Mouse (Mus musculus) myocyte (in vitro differentiated cells): Measurements from ENCODE around the gene Pheta1. TPM values are rescaled to one million over a fixed set of nuclear protein-coding genes. Genes with fewer than 3 reads are reported as not detected.

Source experiments
- H3K27me3 ChIP-seq: one replicate; pipeline ENCODE4 v1.6.1; 2011; ENCODE audit not compliant: control insufficient read depth, insufficient read depth, insufficient read length
- H3K36me3 ChIP-seq: one replicate; pipeline ENCODE4 v1.6.1; 2011; ENCODE audit not compliant: control insufficient read depth, insufficient read depth
- H3K4me2 ChIP-seq: one replicate; pipeline ENCODE4 v1.6.1; 2011; ENCODE audit warnings: low read depth, control low read depth
- H3K4me3 ChIP-seq: one replicate; pipeline ENCODE4 v1.5.1; 2011; ENCODE audit warnings: mild to moderate bottlenecking, control low read depth, moderate library complexity
- H3K79me2 ChIP-seq: one replicate; pipeline ENCODE4 v1.6.1; 2011; ENCODE audit not compliant: control insufficient read depth, insufficient read depth
- H3ac ChIP-seq: one replicate; pipeline ENCODE4 v1.6.1; 2011; ENCODE audit not compliant: control insufficient read depth, insufficient read length
- CEBPB ChIP-seq: IDR thresholded peaks from 2 replicates; pipeline ENCODE4 v1.6.1; 2011; ENCODE audit warnings: mild to moderate bottlenecking, moderate library complexity; ENCODE audit not compliant: poor library complexity, insufficient read depth, severe bottlenecking
- E2F4 ChIP-seq: IDR thresholded peaks from one replicate; pipeline ENCODE4 v1.6.1; 2011; ENCODE audit warnings: mild to moderate bottlenecking, control low read depth, moderate library complexity; ENCODE audit not compliant: insufficient read depth
- MAX ChIP-seq: IDR thresholded peaks from one replicate; pipeline ENCODE4 v1.6.1; 2011; ENCODE audit warnings: low read depth, mild to moderate bottlenecking, control low read depth
- MYOD1 ChIP-seq, 3 experiments: IDR thresholded peaks; one replicate each; pipeline ENCODE4 v1.6.1; 2011; ENCODE audit warnings: control low read depth in 2 of 3, low read depth in 2 of 3, mild to moderate bottlenecking in 2 of 3, moderate library complexity in 1 of 3; ENCODE audit not compliant: insufficient read length in 2 of 3, control insufficient read depth in 1 of 3
- MYOG ChIP-seq, 3 experiments: IDR thresholded peaks; one replicate each; pipeline ENCODE4 v1.6.1; 2011; ENCODE audit warnings: control low read depth in 2 of 3, low read depth in 2 of 3, mild to moderate bottlenecking in 2 of 3; ENCODE audit not compliant: insufficient read length in 2 of 3, control insufficient read depth in 1 of 3, insufficient read depth in 1 of 3
- POLR2A ChIP-seq: IDR thresholded peaks from one replicate; pipeline ENCODE4 v1.6.1; 2011; ENCODE audit warnings: low read depth, mild to moderate bottlenecking, control low read depth, moderate library complexity; ENCODE audit not compliant: insufficient read length
- POLR2AphosphoS2 ChIP-seq: IDR thresholded peaks from one replicate; pipeline ENCODE4 v1.6.1; 2011; ENCODE audit warnings: low read depth, control low read depth; ENCODE audit not compliant: insufficient read length
- REST ChIP-seq: IDR thresholded peaks from one replicate; pipeline ENCODE4 v1.6.1; 2011; ENCODE audit warnings: mild to moderate bottlenecking, control low read depth, moderate library complexity; ENCODE audit not compliant: insufficient read depth, insufficient read length
- SRF ChIP-seq: IDR thresholded peaks from one replicate; pipeline ENCODE4 v1.6.1; 2011; ENCODE audit warnings: low read depth; ENCODE audit not compliant: control insufficient read depth, insufficient read length
- TCF12 ChIP-seq: IDR thresholded peaks from one replicate; pipeline ENCODE4 v1.6.1; 2011; ENCODE audit warnings: mild to moderate bottlenecking, control low read depth; ENCODE audit not compliant: poor library complexity, insufficient read depth, severe bottlenecking
- TCF3 ChIP-seq: IDR thresholded peaks from one replicate; pipeline ENCODE4 v1.6.1; 2011; ENCODE audit warnings: low read depth, control low read depth; ENCODE audit not compliant: insufficient read length
- USF1 ChIP-seq: IDR thresholded peaks from one replicate; pipeline ENCODE4 v1.6.1; 2011; ENCODE audit warnings: low read depth, mild to moderate bottlenecking, control low read depth, moderate library complexity
- polyA plus RNA-seq: library from polyadenylated mRNA; unstranded; fragments of >200 nt; fragmentation: generic; extraction: Trizol; gene quantifications from one replicate; pipeline ENCODE4 v1.2.1, GENCODE M21; 2012; ENCODE audit warnings: missing spikeins

Gene Pheta1
- polyA plus RNA-seq, 1 experiment = 9.8 TPM

DNA sequence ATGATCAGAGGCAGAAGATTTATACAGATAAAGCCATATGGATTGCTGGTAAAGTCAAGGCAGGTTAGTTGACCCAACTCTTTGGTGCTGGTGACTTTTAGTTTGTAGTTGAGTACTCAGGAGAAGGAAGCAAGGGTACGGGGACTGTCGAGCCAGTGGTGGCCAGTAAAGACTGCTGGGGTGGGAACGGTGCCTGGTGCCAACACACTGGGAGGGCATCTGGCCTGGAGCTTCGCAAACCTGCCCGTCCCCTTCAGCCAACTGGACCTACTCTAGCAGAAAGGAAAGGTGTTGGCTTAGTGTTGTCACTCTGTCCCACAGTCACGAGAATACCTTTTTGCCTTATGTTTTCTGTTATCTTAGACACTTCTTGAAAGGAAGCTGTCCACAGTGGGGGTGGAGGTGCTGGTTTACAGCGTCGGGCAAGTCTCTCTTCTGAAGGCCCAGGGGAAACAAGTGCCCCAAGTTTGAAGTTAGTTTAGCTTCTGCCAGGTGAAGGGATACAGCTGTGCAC is 32.9 kb upstream of the Pheta1 start:
- no peak overlapping the region for H3K4me3 ChIP-seq
- peaks cover 7% of the 10 kb centered on the region for H3K79me2 ChIP-seq
- TF ChIP-seq POLR2AphosphoS2 (peak; percentile 89), POLR2A (peak; percentile 40), TCF12 (no peak)
- H3K27me3 ChIP-seq = no peaks in the 10 kb centered on the region
- no peak overlapping the region for H3K4me2 ChIP-seq
- peaks cover 69% of the 10 kb centered on the region for H3K36me3 ChIP-seq
- no peak overlapping the region for H3ac ChIP-seq

DNA sequence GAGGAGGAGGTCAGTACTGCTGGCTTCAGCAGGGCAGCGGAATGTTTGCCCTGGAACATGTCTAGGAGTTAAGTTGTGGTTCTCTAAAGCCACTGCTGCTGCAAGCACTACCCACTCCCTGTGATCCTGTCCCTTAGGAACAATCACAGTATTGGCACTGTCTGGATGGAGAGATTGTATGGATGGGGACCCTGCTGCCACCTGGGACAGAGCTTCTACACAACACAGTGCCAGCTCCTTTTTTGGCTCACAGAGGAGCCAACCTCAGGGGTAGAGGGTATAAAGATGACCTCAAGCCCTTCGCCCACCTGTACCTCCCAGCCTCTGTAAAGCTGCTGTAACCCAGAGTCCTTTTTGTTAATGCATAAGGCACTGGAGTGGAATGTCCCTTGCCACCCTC is 32.2 kb upstream of the Pheta1 start:
- TF ChIP-seq MYOG (IDR thresholded peaks at IDR 0.05; ENCODE audit: control insufficient read depth in 1 of 3, insufficient read depth in 1 of 3, insufficient read length in 2 of 3, low read depth in 2 of 3) = no peak
- TF ChIP-seq TCF12 = no peak
- TF ChIP-seq REST = no peak
- no peak for TF ChIP-seq MYOD1 (IDR thresholded peaks at IDR 0.05; ENCODE audit: control insufficient read depth in 1 of 3, insufficient read length in 2 of 3, low read depth in 2 of 3)
- TF ChIP-seq POLR2A = peak; percentile 12
- TF ChIP-seq SRF = no peak
- peak; percentile 12 for TF ChIP-seq POLR2AphosphoS2
- no peak for TF ChIP-seq MAX
- TF ChIP-seq CEBPB = no peak
- Histone ChIP-seq H3K4me2 (no peak overlapping the region), H3K4me3 (no peak overlapping the region), H3K36me3 (peaks cover 73% of the 10 kb centered on the region), H3K27me3 (no peaks in the 10 kb centered on the region), H3ac (no peak overlapping the region), H3K79me2 (peaks cover 11% of the 10 kb centered on the region)

DNA sequence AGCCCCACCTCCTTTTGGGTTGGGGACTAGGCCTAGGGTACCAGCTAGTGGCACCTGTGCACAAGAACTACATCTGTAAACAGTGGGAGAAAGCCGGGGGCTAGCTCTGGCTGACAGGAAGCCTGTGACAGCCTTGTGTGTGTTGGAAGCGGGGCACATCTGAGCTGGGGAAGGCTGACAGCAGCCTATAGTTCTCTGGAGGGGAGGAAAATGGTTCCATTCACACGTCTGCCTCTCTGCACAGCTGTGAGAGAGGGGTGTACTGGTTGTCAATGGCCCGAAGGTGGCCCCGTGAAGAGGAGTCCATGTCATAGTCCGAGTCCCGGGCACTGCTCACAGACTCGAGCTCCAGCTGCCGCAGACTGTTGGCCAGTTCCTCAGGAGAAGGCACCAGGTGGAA is 31.2 kb upstream of the Pheta1 start:
- H3ac ChIP-seq = no peak overlapping the region
- H3K4me2 ChIP-seq = no peak overlapping the region
- peaks cover 65% of the 10 kb centered on the region for H3K36me3 ChIP-seq
- TF ChIP-seq SRF (no peak), MAX (no peak), REST (no peak), TCF3 (no peak), TCF12 (no peak), MYOG (IDR thresholded peaks at IDR 0.05; ENCODE audit: control insufficient read depth in 1 of 3, insufficient read depth in 1 of 3, insufficient read length in 2 of 3, low read depth in 2 of 3) (no peak), POLR2AphosphoS2 (peak; percentile 44), CEBPB (no peak), POLR2A (peak; percentile 30), E2F4 (no peak), MYOD1 (IDR thresholded peaks at IDR 0.05; ENCODE audit: control insufficient read depth in 1 of 3, insufficient read length in 2 of 3, low read depth in 2 of 3) (no peak), USF1 (no peak)
- peaks cover 21% of the 10 kb centered on the region for H3K79me2 ChIP-seq
- H3K4me3 ChIP-seq = no peak overlapping the region
- H3K27me3 ChIP-seq = no peaks in the 10 kb centered on the region

DNA sequence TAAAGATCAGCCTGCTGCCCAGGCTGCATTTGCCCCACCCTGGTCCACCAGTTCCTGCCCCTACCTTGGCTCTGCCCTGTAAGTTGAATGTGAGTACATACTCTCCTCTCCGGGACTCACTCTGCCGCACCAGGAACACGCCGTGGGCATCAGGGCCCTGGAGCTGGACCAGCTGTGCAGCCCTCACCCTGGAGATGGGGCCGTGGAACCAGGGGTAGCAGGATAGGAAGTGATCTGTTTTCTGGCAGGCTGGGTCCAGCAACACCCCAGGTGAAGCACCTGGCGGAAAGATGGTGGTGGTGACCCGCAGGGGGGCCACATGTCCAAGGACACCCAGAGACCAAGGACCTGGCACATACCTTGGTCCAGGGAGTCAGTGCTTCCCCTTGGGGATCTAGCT is 30.4 kb upstream of the Pheta1 start:
- no peaks in the 10 kb centered on the region for H3K27me3 ChIP-seq
- peaks cover 29% of the 10 kb centered on the region for H3K79me2 ChIP-seq
- H3K4me2 ChIP-seq = no peak overlapping the region
- peaks cover 59% of the 10 kb centered on the region for H3K36me3 ChIP-seq
- TF ChIP-seq MYOD1 (IDR thresholded peaks at IDR 0.05; ENCODE audit: control insufficient read depth in 1 of 3, insufficient read length in 2 of 3, low read depth in 2 of 3) (no peak), CEBPB (no peak), TCF3 (no peak), POLR2A (peak; percentile 29), MYOG (IDR thresholded peaks at IDR 0.05; ENCODE audit: control insufficient read depth in 1 of 3, insufficient read depth in 1 of 3, insufficient read length in 2 of 3, low read depth in 2 of 3) (no peak), SRF (no peak)
- no peak overlapping the region for H3ac ChIP-seq
- H3K4me3 ChIP-seq = no peak overlapping the region

DNA sequence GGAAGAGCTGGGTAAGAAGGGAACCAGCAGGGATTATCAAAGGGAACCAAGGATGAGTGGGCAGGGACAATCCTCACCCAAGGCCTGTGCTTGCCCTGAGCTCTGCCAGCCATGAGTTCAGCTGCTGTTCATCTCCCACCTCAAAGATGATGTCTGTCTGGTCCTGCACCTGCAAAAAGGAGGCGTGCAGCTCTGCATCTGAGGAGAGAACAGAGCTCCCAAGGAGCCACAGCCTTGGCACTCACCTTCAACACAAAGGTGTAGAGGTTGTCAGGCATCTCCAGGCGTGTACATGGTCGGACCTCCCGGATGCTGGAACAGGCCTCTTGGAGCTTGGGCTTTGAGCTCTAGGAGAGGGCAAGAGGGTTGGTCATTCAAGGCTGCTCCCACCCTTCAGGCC is 29.9 kb upstream of the Pheta1 start:
- no peak overlapping the region for H3ac ChIP-seq
- TF ChIP-seq CEBPB = no peak
- no peak for TF ChIP-seq SRF
- TF ChIP-seq MYOD1 (IDR thresholded peaks at IDR 0.05; ENCODE audit: control insufficient read depth in 1 of 3, insufficient read length in 2 of 3, low read depth in 2 of 3) = no peak
- TF ChIP-seq TCF12 = no peak
- no peak for TF ChIP-seq E2F4
- no peak for TF ChIP-seq POLR2A
- TF ChIP-seq USF1 = no peak
- no peak for TF ChIP-seq REST
- no peak for TF ChIP-seq POLR2AphosphoS2
- TF ChIP-seq MYOG (IDR thresholded peaks at IDR 0.05; ENCODE audit: control insufficient read depth in 1 of 3, insufficient read depth in 1 of 3, insufficient read length in 2 of 3, low read depth in 2 of 3) = no peak
- H3K4me3 ChIP-seq = no peak overlapping the region
- H3K4me2 ChIP-seq = no peak overlapping the region
- no peaks in the 10 kb centered on the region for H3K27me3 ChIP-seq
- H3K36me3 ChIP-seq = peaks cover 54% of the 10 kb centered on the region
- H3K79me2 ChIP-seq = peaks cover 34% of the 10 kb centered on the region
